Mouse (Mus musculus) c-Kit-positive CD71-positive TER-119-positive erythroid progenitor cells, embryonic 14.5 days (primary cell): ENCODE results near the gene Ptger2.

Source experiments
- DNase-seq: peaks from one replicate; pipeline ENCODE4 v3.0.0-alpha.2; 2013; ENCODE audit warnings: low spot score

The Ptger2 gene

GRCm38 (mm10) chr14:45049689-45050418 is 61.9 kb downstream of the Ptger2 start:
- no peak for DNase-seq

GRCm38 (mm10) chr14:45050419-45050776 is 62.4 kb downstream of the Ptger2 start:
- no peak for DNase-seq

- no peak for DNase-seq
These were observed 63.1 kb downstream of the Ptger2 start for GRCm38 (mm10) chr14:45051116-45051515.
